Mouse (Mus musculus) neural tube, embryonic 11.5 days (tissue): ENCODE measurements around the gene Grcc10. TPM values are rescaled to one million over a fixed set of nuclear protein-coding genes. Genes with fewer than 3 reads are reported as not detected.
A peak's percentile ranks its signal among the peaks of the same experiment; 100 is the strongest.

ENCODE experiments used
- ATAC-seq: fragments of 200-750 bp; cut with Nextera tagmentation; 2 replicates; pipeline ENCODE4 v1.8.0; 2017; ENCODE audit warnings: moderate number of reproducible peaks, mild to moderate bottlenecking, moderate TSS enrichment, moderate library complexity; ENCODE audit not compliant: insufficient read depth, low FRiP score, low TSS enrichment
- DNase-seq: peaks from one replicate; pipeline ENCODE4 v3.0.0-alpha.2; 2015; ENCODE audit warnings: low spot score
- H3K27ac ChIP-seq: fragments of 300-500 bp; sonication (generic); 2 replicates; pipeline ENCODE4 v1.5.1; 2014; ENCODE audit warnings: low read depth, mild to moderate bottlenecking, low read length
- H3K27me3 ChIP-seq: fragments of 300-500 bp; sonication (generic); 2 replicates; pipeline ENCODE4 v1.6.1; 2014; ENCODE audit warnings: mild to moderate bottlenecking, low read length, mixed read lengths; ENCODE audit not compliant: control insufficient read depth, insufficient read depth
- H3K36me3 ChIP-seq: fragments of 300-500 bp; sonication (generic); 2 replicates; pipeline ENCODE4 v1.6.1; 2014; ENCODE audit warnings: mild to moderate bottlenecking, low read length, moderate library complexity, mixed read lengths; ENCODE audit not compliant: control insufficient read depth, insufficient read depth
- H3K4me1 ChIP-seq: fragments of 300-500 bp; sonication (generic); 2 replicates; pipeline ENCODE4 v1.6.1; 2014; ENCODE audit warnings: low read length, mixed read lengths; ENCODE audit not compliant: control insufficient read depth, insufficient read depth
- H3K4me2 ChIP-seq: fragments of 300-500 bp; sonication (generic); 2 replicates; pipeline ENCODE4 v1.6.1; 2014; ENCODE audit warnings: low read depth, mild to moderate bottlenecking, moderate library complexity
- H3K4me3 ChIP-seq: fragments of 300-500 bp; sonication (generic); 2 replicates; pipeline ENCODE4 v1.5.1; 2014; ENCODE audit warnings: low read depth, low read length
- H3K9ac ChIP-seq: fragments of 300-500 bp; sonication (generic); 2 replicates; pipeline ENCODE4 v1.6.1; 2014; ENCODE audit warnings: mild to moderate bottlenecking, low read length
- H3K9me3 ChIP-seq: fragments of 300-500 bp; sonication (generic); 2 replicates; pipeline ENCODE4 v1.6.1; 2016; ENCODE audit warnings: low read length; ENCODE audit not compliant: control insufficient read depth
- WGBS: fragments of 180-500 bp; shearing (Covaris S2); extraction: QIAGEN DNeasy Blood & Tissue Kit; methylation state at CpG from one replicate; pipeline ENCODE4 v1.1.7; 2014; 5-methylcytosine and 5-hydroxymethylcytosine counted together
- polyA plus RNA-seq: library from polyadenylated mRNA; unstranded; fragments of >200 nt; fragmentation: Nextera tagmentation; extraction: Ambion mirVana; gene quantifications from 2 replicates; pipeline ENCODE4 v1.2.1, GENCODE M21; 2014

The Grcc10 gene
- polyA plus RNA-seq, 1 experiment from 2014 or later, result 456 TPM

- H3K9me3 ChIP-seq, result no peaks in the 10 kb centered on the region
- peak; percentile 68 for DNase-seq
- peak within 1 kb of the TSS; percentile 32 for H3K4me3 ChIP-seq
- H3K4me1 ChIP-seq, result 0 out of 2 replicates have a peak, but pooled peaks cover 5% of the 10 kb centered on the region
- no peaks in the 10 kb centered on the region for H3K36me3 ChIP-seq
- no peaks in the 10 kb centered on the region for H3K27me3 ChIP-seq
- 2% methylated on average over 23 of the region's 23 CpGs for WGBS
- ATAC-seq, result no peak
- H3K4me2 ChIP-seq, result peak within 1 kb of the TSS; percentile 52
- H3K9ac ChIP-seq, result peak within 1 kb of the TSS; percentile 37
- no peak within 1 kb of the TSS for H3K27ac ChIP-seq
Observed at GRCm38 (mm10) chr6:124779222-124779983, 38.2 kb upstream of the Grcc10 start, which contains the start of gene Lrrc23. Gene Lrrc23 (minus strand): TSS chr6:124779727.

DNA sequence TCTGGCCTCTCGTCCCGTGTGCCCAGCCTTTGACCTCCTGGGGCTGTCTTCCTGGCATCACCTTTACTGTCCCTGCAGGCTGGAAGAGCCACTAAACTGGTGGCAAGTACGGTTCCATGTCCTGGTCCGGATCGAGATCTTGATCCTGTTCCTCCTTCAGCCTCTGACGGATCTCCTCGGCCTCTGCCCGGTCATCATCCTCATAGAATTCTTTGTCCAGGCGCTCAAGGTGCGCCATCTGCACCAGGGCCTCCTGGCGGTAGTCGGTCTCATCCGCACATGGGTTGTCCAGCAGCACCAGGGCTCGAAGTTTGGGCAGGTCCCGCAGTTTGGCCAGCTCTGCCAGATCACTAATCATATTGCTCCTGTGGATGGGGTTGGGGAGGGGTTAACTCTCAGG lies 29.3 kb upstream of the Grcc10 start:
- H3K4me1 ChIP-seq, result peaks cover 14% of the 10 kb centered on the region; the same call in 1 of the 2 replicates
- H3K36me3 ChIP-seq, result no peaks in the 10 kb centered on the region
- DNase-seq (no peak), ATAC-seq (no peak)
- H3K4me3 ChIP-seq, result no peak overlapping the region
- H3K9me3 ChIP-seq, result no peaks in the 10 kb centered on the region
- no peak overlapping the region for H3K27ac ChIP-seq
- H3K9ac ChIP-seq, result no peak overlapping the region
- H3K27me3 ChIP-seq, result peaks cover 10% of the 10 kb centered on the region
- WGBS, result 89% methylated on average over 15 of the region's 15 CpGs
- H3K4me2 ChIP-seq, result no peak overlapping the region

GRCm38 (mm10) chr6:124770013-124770412 lies 28.8 kb upstream of the Grcc10 start:
- Histone ChIP-seq H3K27me3 (peaks cover 10% of the 10 kb centered on the region), H3K27ac (no peak overlapping the region), H3K4me2 (peak overlapping the region; percentile 86), H3K4me3 (peak overlapping the region; percentile 44; the same call in 1 of the 2 replicates), H3K4me1 (peaks cover 14% of the 10 kb centered on the region; the same call in 1 of the 2 replicates), H3K36me3 (no peaks in the 10 kb centered on the region), H3K9ac (peak overlapping the region; percentile 64), H3K9me3 (no peaks in the 10 kb centered on the region)
- no peak for DNase-seq
- 59% methylated on average over 7 of the region's 7 CpGs for WGBS
- ATAC-seq, result no peak

DNA sequence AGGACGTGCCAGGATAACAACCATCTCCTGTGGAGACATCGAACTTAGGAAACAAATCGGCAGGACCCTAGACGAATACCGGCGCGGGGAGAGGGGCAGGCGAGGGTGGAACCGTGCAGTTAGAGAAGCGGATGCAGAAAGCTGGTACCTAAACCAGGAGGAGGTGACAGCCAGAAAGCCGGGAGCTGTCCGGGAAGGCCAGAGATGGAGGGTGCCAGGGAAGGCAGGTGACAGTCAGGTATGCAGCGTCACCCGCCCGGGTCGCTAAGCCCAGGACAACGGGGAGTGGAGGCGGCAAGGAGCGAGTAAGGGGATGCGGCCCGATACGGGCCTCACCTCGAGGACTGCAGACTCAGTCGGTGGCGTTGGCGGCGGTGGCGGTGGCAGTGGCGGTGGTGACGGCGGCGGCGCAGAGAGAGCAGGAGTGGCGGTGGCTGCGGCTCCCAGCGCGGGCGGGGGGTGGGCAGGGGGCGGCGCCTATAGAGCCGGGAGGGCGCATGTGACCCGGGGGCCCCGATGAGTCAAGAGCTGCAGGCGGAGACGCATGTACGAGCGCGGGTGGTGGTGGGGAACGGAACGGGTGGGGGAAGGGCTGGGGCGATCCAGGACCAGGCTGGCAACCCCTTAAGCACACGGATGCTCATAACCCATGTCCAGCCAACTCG lies 28.1 kb upstream of the Grcc10 start, which contains the start of gene Eno2:
Gene Eno2, minus strand, starts transcription at position 573 of the 665 bp plus-strand sequence.
- Histone ChIP-seq H3K4me2 (peak within 1 kb of the TSS; percentile 86), H3K4me3 (peak within 1 kb of the TSS; percentile 44), H3K27ac (no peak within 1 kb of the TSS), H3K9me3 (no peaks in the 10 kb centered on the region), H3K36me3 (no peaks in the 10 kb centered on the region), H3K27me3 (peaks cover 10% of the 10 kb centered on the region), H3K4me1 (peaks cover 14% of the 10 kb centered on the region; the same call in 1 of the 2 replicates), H3K9ac (peak within 1 kb of the TSS; percentile 64)
- DNase-seq, result peak; percentile 63
- under 1% methylated on average over 45 of the region's 54 CpGs for WGBS
- peak; percentile 77 for ATAC-seq

DNA sequence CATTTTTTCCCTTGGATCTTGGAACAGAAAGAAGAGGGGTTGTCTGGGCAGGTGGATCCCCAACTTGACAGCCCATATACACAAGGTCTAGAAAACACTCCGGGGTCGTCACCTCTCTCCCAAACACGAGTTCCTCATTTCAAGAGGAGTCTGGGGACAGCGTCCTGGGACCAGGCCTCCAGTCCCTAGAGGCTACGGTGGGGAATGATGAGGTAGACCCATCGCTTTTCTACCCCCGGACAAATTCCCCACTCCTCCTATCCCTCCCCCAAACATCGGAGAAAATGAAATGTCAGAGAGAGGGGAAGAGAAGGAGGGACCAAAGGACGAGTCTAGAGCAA lies 27.5 kb upstream of the Grcc10 start:
- ATAC-seq (no peak), DNase-seq (no peak)
- peak overlapping the region; percentile 86 for H3K4me2 ChIP-seq
- H3K9ac ChIP-seq, result no peak overlapping the region
- no peaks in the 10 kb centered on the region for H3K9me3 ChIP-seq
- peaks cover 14% of the 10 kb centered on the region; the same call in 1 of the 2 replicates for H3K4me1 ChIP-seq
- WGBS, result 8% methylated on average over 9 of the region's 9 CpGs
- H3K36me3 ChIP-seq, result no peaks in the 10 kb centered on the region
- H3K27me3 ChIP-seq, result peaks cover 10% of the 10 kb centered on the region
- H3K4me3 ChIP-seq, result peak overlapping the region; percentile 44
- H3K27ac ChIP-seq, result no peak overlapping the region

DNA sequence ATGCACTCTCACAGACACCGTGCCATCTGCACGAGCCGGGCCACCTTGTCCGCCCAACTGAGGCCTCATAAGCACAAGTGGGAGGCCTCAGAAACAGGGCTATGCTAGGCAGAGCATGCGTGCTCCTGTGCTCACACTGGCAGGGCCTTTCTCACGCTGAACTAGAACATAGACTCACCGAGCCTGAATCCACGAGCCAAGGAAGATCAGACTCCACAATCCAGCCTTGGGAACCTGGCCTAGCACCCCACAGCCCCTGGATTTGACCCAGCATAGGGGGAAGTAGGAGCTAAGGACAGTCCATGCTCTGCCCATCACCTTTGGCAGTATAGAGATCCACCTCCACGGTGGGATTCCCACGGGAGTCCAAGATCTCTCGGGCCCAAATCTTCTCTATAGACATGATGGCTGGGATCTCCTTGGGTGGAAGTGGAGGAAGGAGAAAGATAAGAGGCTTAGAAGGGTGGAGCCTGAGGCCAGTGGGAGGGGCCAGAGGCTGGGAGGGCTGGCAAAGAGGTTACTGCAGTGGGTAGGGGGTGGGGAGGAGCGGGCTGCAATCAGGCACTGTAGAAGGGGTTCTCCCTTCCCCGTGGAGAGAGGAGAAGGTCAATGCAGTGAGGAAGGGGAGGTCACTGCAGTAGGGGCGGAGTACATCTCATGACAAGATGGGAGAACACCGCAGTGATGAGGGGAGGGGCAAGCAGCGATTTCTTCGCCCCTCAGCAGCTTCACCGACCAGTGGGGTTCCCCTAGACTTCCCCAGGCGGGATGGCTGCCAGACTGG lies 26.9 kb upstream of the Grcc10 start:
- H3K27me3 ChIP-seq, result peaks cover 10% of the 10 kb centered on the region
- peak; percentile 32; the same call in 1 of the 2 replicates for ATAC-seq

DNA sequence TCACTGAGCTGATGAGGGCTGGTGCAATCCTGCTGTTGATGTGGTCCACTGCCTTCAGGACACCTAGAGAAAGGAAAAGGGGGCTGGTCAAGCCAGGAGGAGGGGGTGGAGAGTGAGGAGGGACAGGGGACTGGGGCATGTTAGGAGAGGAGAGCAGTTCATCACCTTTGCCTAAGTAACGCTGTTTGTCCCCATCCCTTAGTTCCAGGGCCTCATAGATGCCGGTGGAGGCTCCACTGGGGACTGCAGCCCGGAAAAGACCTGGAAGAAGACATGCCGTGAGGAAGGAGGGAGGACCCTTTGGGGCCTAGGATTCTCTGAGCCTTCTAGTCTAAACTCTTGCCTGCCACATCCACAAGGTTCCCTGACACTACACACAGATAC lies 26.4 kb upstream of the Grcc10 start:
- H3K27ac ChIP-seq, result no peak overlapping the region
- H3K27me3 ChIP-seq, result peaks cover 10% of the 10 kb centered on the region
- no peak overlapping the region for H3K4me2 ChIP-seq
- H3K36me3 ChIP-seq, result no peaks in the 10 kb centered on the region
- no peak for DNase-seq
- peaks cover 14% of the 10 kb centered on the region; the same call in 1 of the 2 replicates for H3K4me1 ChIP-seq
- no peaks in the 10 kb centered on the region for H3K9me3 ChIP-seq
- H3K9ac ChIP-seq, result no peak overlapping the region
- H3K4me3 ChIP-seq, result no peak overlapping the region
- no peak for ATAC-seq
- WGBS, result 35% methylated on average over 4 of the region's 4 CpGs

More for the DNA sequence above, 26.9 kb upstream of the Grcc10 start:
- WGBS, result 22% methylated on average over 18 of the region's 19 CpGs
- peaks cover 14% of the 10 kb centered on the region; the same call in 1 of the 2 replicates for H3K4me1 ChIP-seq
- H3K4me3 ChIP-seq, result peak overlapping the region; percentile 44; the same call in 1 of the 2 replicates
- no peaks in the 10 kb centered on the region for H3K9me3 ChIP-seq
- H3K36me3 ChIP-seq, result no peaks in the 10 kb centered on the region
- H3K9ac ChIP-seq, result no peak overlapping the region
- DNase-seq, result no peak
- H3K27ac ChIP-seq, result no peak overlapping the region
- peak overlapping the region; percentile 86 for H3K4me2 ChIP-seq

DNA sequence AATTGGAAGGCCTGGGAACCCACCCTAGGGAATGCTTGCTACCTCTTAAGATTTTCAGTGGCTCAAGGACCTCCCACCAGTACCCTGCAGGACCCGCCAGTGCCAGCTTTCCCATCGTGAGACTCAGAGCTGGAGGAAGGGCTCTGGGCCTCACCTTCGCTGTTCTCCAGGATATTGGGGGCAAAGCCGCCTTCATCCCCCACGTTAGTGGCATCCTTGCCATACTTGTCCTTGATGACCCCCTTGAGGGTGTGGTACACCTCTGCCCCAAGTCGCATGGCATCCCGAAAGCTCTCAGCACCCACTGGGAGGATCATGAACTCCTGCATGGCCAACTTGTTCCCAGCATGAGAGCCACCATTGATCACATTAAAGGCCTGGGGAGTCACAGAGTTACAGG lies 24.8 kb upstream of the Grcc10 start:
- Histone ChIP-seq H3K4me3 (no peak overlapping the region), H3K4me2 (no peak overlapping the region), H3K27ac (no peak overlapping the region), H3K4me1 (peaks cover 14% of the 10 kb centered on the region; the same call in 1 of the 2 replicates), H3K27me3 (peaks cover 10% of the 10 kb centered on the region), H3K9ac (no peak overlapping the region), H3K9me3 (no peaks in the 10 kb centered on the region), H3K36me3 (no peaks in the 10 kb centered on the region)
- 85% methylated on average over 7 of the region's 7 CpGs for WGBS
- no peak for DNase-seq
- ATAC-seq, result no peak
